Mouse (Mus musculus) NIH3T3 (cell line): ENCODE data around the gene Ptpn18.

Source experiments
- DNase-seq: peaks from one replicate; pipeline ENCODE4 v3.0.0-alpha.2; 2012; ENCODE audit warnings: low read depth

Ptpn18 gene

GRCm38 (mm10) chr1:34465445-34465844, 5.9 kb downstream of the Ptpn18 start:
- DNase-seq = no peak

GRCm38 (mm10) chr1:34468051-34468450, 8.5 kb downstream of the Ptpn18 start:
- no peak for DNase-seq

GRCm38 (mm10) chr1:34468500-34468899, 8.9 kb downstream of the Ptpn18 start:
- DNase-seq = no peak

- DNase-seq = no peak
These were observed 10.2 kb downstream of the Ptpn18 start for GRCm38 (mm10) chr1:34469801-34470200.

- no peak for DNase-seq
These were observed 13.1 kb downstream of the Ptpn18 start for GRCm38 (mm10) chr1:34472427-34473300.

GRCm38 (mm10) chr1:34478891-34479655, 19.5 kb downstream of the Ptpn18 start:
- DNase-seq = no peak

- DNase-seq = no peak
These were observed 21.2 kb downstream of the Ptpn18 start for GRCm38 (mm10) chr1:34480801-34481200.

- no peak for DNase-seq
These were observed 22.5 kb downstream of the Ptpn18 start for GRCm38 (mm10) chr1:34481920-34482669.

- DNase-seq = no peak
These were observed 24.9 kb downstream of the Ptpn18 start for GRCm38 (mm10) chr1:34484470-34484869.

- no peak for DNase-seq
These were observed 26.1 kb downstream of the Ptpn18 start for GRCm38 (mm10) chr1:34485461-34486188.

- DNase-seq = no peak
These were observed 27.8 kb downstream of the Ptpn18 start for GRCm38 (mm10) chr1:34487383-34487782.

GRCm38 (mm10) chr1:34489852-34490541, 30.4 kb downstream of the Ptpn18 start:
- DNase-seq = no peak

- no peak for DNase-seq
These were observed 31.9 kb downstream of the Ptpn18 start for GRCm38 (mm10) chr1:34491480-34491879.

- peak; percentile 51 for DNase-seq
These were observed 43.4 kb downstream of the Ptpn18 start for GRCm38 (mm10) chr1:34502991-34503390.

- DNase-seq = no peak
These were observed 45.7 kb downstream of the Ptpn18 start for GRCm38 (mm10) chr1:34505307-34505706.

GRCm38 (mm10) chr1:34505970-34506551, 46.5 kb downstream of the Ptpn18 start:
- DNase-seq = no peak

- DNase-seq = no peak
These were observed 48.4 kb downstream of the Ptpn18 start for GRCm38 (mm10) chr1:34507986-34508385.

GRCm38 (mm10) chr1:34510575-34510981, 51.0 kb downstream of the Ptpn18 start:
- DNase-seq = no peak

- DNase-seq = peak; percentile 22
These were observed 51.5 kb downstream of the Ptpn18 start for GRCm38 (mm10) chr1:34511027-34511426.

- DNase-seq = no peak
These were observed 53.5 kb downstream of the Ptpn18 start for GRCm38 (mm10) chr1:34513068-34513467.

- DNase-seq = no peak
These were observed 57.0 kb downstream of the Ptpn18 start for GRCm38 (mm10) chr1:34516595-34516994.
